Mouse (Mus musculus) brain, embryonic 14.5 days (tissue): ENCODE measurements around the gene Raly.

ENCODE experiments used
- CTCF ChIP-seq: fragments of 200-500 bp; IDR thresholded peaks from 2 replicates; pipeline ENCODE4 v1.5.1; 2012; ENCODE audit warnings: inconsistent platforms, mild to moderate bottlenecking, moderate library complexity, borderline replicate concordance; ENCODE audit not compliant: insufficient read depth, insufficient read length; ENCODE audit errors: extremely low read depth
- POLR2A ChIP-seq: fragments of 200-500 bp; IDR thresholded peaks from 2 replicates; pipeline ENCODE4 v1.6.1; 2012; ENCODE audit warnings: mild to moderate bottlenecking, inconsistent platforms, borderline replicate concordance; ENCODE audit not compliant: poor library complexity, insufficient read depth, insufficient read length, severe bottlenecking; ENCODE audit errors: extremely low read depth

DNA sequence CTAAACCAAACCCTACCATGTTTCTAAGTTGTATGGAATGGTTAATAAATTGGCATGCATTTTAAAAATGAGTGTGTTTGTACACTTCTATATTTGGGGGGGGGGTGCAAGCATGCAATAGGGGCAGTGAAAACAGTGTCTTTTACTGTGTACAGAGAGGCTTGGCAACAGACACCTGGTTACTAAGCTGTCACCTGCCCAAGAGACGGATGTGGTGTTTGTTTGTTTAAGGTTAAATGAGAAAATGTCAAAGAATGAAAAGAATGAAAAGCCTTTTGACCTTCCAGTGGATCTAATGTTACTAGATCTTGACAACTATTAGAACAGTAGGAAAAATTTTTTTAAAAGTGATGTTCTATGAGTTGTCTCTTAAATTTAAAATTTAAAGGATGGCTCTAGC lies 16.8 kb downstream of the Raly start:
- TF ChIP-seq CTCF, result no peak
- TF ChIP-seq POLR2A, result no peak
